In the genomic region with DNA sequence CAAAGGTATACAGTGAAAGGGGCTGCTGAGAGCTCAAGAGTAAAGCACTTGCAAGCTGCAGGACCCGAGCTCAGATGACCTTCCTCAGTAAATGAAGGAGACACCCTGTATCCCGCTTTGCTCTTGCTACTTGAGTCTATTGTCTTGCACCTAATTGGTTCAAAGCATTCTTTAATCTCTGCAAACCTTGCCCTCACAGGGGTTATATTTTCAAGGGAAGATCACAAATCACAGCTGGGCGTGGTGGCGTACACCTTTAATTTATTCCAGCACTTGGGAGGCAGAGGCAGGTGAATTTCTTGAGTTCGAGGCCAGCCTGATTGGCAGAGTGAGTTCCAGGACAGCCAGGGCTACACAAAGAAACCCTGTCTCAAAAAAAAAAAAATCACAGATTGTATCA, we compare ENCODE assay signal across 32 mouse cellular contexts. TPM values are rescaled to one million over a fixed set of nuclear protein-coding genes. Genes with fewer than 3 reads are reported as not detected.
DNase-seq lines count a peak whose midpoint lies in the region; ATAC-seq lines count a peak whose summit lies in the region.
"Had no signal": no experiment of that assay in that cellular context is flagged by ENCODE, and none has a peak within 500 bp of the region (broad histone marks: within the 10 kb centered on the region; RNA-seq: fewer than 3 reads in every experiment).

No protein-coding gene starts in this region.

- 82% methylated on average over 5 of the region's 5 CpGs for WGBS in liver, embryonic 12.5 days (ENCODE audit: insufficient replicate concordance)
- 90% methylated on average over 5 of the region's 5 CpGs for WGBS in forebrain, embryonic 10.5 days

- DNase-seq in liver: no peak
- peak; percentile 90 for DNase-seq in ES-CJ7 (ENCODE audit: low read depth, low spot score)
- DNase-seq in ZHBTc4 (ENCODE audit: low read depth, low spot score): peak; percentile 86
- no peak for DNase-seq in heart, adult 18-20 months
- DNase-seq in MN1 (ENCODE audit: low spot score): no peak
- no peak for DNase-seq in forebrain, embryonic 10.5 days (ENCODE audit: extremely low spot score, low spot score)
- DNase-seq: adrenal gland, postnatal 14 days; cerebellum, adult 11 months; cerebellum, adult 9-11 months; forebrain, postnatal 0 days; kidney, adult 18-20 months; kidney, postnatal 25 days; lung, postnatal 4 days; midbrain, embryonic 14.5 days; retina, postnatal 1 day; right cerebral cortex, postnatal 14 days had no signal

- no peaks in the 10 kb centered on the region for H3K27me3 ChIP-seq in liver, embryonic 12.5 days (replicated peaks)
- H3K27me3 ChIP-seq in forebrain, embryonic 10.5 days (ENCODE audit: poor library complexity, severe bottlenecking): no peaks in the 10 kb centered on the region
- H3K27me3 ChIP-seq: forebrain, embryonic 12.5 days; heart, embryonic 15.5 days; hindbrain, embryonic 13.5 days; kidney, embryonic 15.5 days; limb, embryonic 13.5 days; megakaryocyte, embryonic 14.5 days; neural tube, embryonic 15.5 days; stomach, embryonic 15.5 days had no signal

- peak overlapping the region; percentile 74; the same call in 1 of the 2 replicates for H3K4me2 ChIP-seq in liver, embryonic 12.5 days
- H3K4me2 ChIP-seq: forebrain, embryonic 12.5 days; heart, embryonic 15.5 days; hindbrain, embryonic 13.5 days; kidney, embryonic 15.5 days; limb, embryonic 13.5 days; neural tube, embryonic 15.5 days; stomach, embryonic 15.5 days had no signal

- peaks cover 44% of the 10 kb centered on the region for H3K36me3 ChIP-seq in liver, embryonic 12.5 days
- peaks cover 52% of the 10 kb centered on the region for H3K36me3 ChIP-seq in forebrain, embryonic 10.5 days (replicated peaks)

- H3K9me3 ChIP-seq in liver, embryonic 12.5 days (replicated peaks): no peaks in the 10 kb centered on the region
- H3K9me3 ChIP-seq in forebrain, embryonic 10.5 days: no peaks in the 10 kb centered on the region
- H3K9me3 ChIP-seq: forebrain, embryonic 12.5 days; heart, embryonic 15.5 days; hindbrain, embryonic 13.5 days; kidney, embryonic 15.5 days; limb, embryonic 13.5 days; megakaryocyte, embryonic 14.5 days; neural tube, embryonic 15.5 days; stomach, embryonic 15.5 days had no signal

- H3K9ac ChIP-seq in liver, embryonic 12.5 days: peak overlapping the region; percentile 25; the same call in 1 of the 2 replicates
- H3K9ac ChIP-seq: forebrain, embryonic 12.5 days; forebrain, postnatal 0 days; heart, embryonic 15.5 days; hindbrain, embryonic 13.5 days; kidney, embryonic 15.5 days; limb, embryonic 13.5 days; neural tube, embryonic 15.5 days; stomach, embryonic 15.5 days had no signal

- H3K4me1 ChIP-seq in liver, embryonic 12.5 days: peaks cover 39% of the 10 kb centered on the region
- peaks cover 7% of the 10 kb centered on the region; the same call in 1 of the 2 replicates for H3K4me1 ChIP-seq in forebrain, embryonic 10.5 days
- H3K4me1 ChIP-seq: limb, embryonic 13.5 days had no signal

- H3K4me3 ChIP-seq in liver, embryonic 12.5 days: no peak overlapping the region
- no peak overlapping the region for H3K4me3 ChIP-seq in forebrain, embryonic 10.5 days
- H3K4me3 ChIP-seq: erythroblast, embryonic 14.5 days; forebrain, embryonic 12.5 days; heart, embryonic 15.5 days; hindbrain, embryonic 13.5 days; kidney, embryonic 15.5 days; layer of hippocampus, adult 2 months; limb, embryonic 13.5 days; neural tube, embryonic 15.5 days; stomach, embryonic 15.5 days had no signal

- ATAC-seq in liver, embryonic 12.5 days: no peak
- ATAC-seq: CD4-positive, CD25-positive, alpha-beta regulatory T cell, adult 4 months; forebrain, postnatal 0 days; lung, postnatal 0 days had no signal

- peak overlapping the region; percentile 38; the same call in 1 of the 2 replicates for H3K27ac ChIP-seq in liver, embryonic 12.5 days
- H3K27ac ChIP-seq in forebrain, embryonic 10.5 days: no peak overlapping the region
- H3K27ac ChIP-seq: forebrain, embryonic 12.5 days; heart, embryonic 15.5 days; hindbrain, embryonic 13.5 days; kidney, embryonic 15.5 days; layer of hippocampus, adult 2 months; limb, embryonic 13.5 days; neural tube, embryonic 15.5 days; stomach, embryonic 15.5 days had no signal

RNA-seq across cellular contexts. Expression of gene Rps23, which starts 2.4 kb away (rescaled TPM):
- 239 and 250 TPM in 2 replicates for polyA plus RNA-seq in liver, embryonic 12.5 days (2016; fragmentation: Nextera tagmentation; extraction: Ambion mirVana)
- 100 to 1,000 TPM; 170 to 197 TPM for total RNA-seq in heart, adult 18-20 months (2021)
- 207 and 212 TPM in 2 replicates for polyA plus RNA-seq in forebrain, embryonic 10.5 days (2016; fragmentation: Nextera tagmentation; extraction: Ambion mirVana)

RNA-seq across cellular contexts. Expression of gene Atp6ap1l, which starts 20.0 kb away (rescaled TPM):
- not detected in 2 replicates for polyA plus RNA-seq in liver, embryonic 12.5 days (2016; fragmentation: Nextera tagmentation; extraction: Ambion mirVana)
- total RNA-seq in heart, adult 18-20 months (2021): not detected
- not detected in 2 replicates for polyA plus RNA-seq in forebrain, embryonic 10.5 days (2016; fragmentation: Nextera tagmentation; extraction: Ambion mirVana)
- total RNA-seq: adrenal gland, postnatal 14 days; gastrocnemius, adult 8-10 months; monocyte, adult 5-6 weeks had no signal
- polyA plus RNA-seq: erythroblast, embryonic 14.5 days; lung, postnatal 0 days; small intestine, adult 2 months; stomach, embryonic 15.5 days had no signal

Comparison
In these comparisons a context has a peak if more than half of its experiments do, and no peak if none do; other contexts are left out.
1. DNase-seq: peak in ES-CJ7 (single experiment) and ZHBTc4 (single experiment); none in liver (single experiment), heart, adult 18-20 months (0 of 2), MN1 (single experiment) and forebrain, embryonic 10.5 days (single experiment).